Mouse (Mus musculus) heart, adult 9 months (tissue): ENCODE results near the gene Tdrkh.

Source experiments
- DNase-seq, 2 experiments: peaks; one replicate each; pipeline ENCODE4 v3.0.0; 2022; ENCODE audit warnings: low spot score in 2 of 2

Gene Tdrkh

GRCm38 (mm10) chr3:94459834-94460233, 46.8 kb downstream of the Tdrkh start:
- DNase-seq: no peak

DNA sequence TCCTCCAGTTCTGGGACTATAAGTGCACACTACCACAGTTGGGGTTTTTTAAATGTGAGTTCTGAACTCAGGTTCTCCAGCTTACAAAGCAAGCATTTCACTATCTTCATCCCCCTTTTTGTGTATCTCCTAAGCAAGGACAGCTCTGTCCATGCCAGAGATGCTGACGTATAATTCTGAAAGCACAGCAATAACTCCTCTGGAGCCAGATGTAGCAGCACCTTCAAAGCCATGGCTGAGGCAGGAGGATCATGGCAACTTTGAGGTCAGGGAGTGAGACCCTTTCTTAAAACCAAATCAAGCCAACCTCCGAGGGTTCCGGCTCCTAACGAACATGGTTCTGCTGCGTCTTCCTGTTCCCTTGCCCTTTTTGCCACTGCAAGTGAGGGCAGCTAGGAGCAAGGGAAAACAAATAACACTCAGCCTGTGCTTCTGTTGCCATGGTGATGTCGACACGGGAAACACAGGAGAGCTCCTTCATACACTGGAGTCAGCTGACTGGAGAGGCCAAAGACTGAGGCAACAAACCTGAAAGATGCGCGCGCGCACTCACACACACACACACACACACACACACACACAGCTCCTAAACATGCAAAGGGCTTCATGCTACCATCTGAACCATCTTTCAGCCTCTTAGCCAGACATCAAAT, 51.0 kb downstream of the Tdrkh start:
- DNase-seq: no peak

DNA sequence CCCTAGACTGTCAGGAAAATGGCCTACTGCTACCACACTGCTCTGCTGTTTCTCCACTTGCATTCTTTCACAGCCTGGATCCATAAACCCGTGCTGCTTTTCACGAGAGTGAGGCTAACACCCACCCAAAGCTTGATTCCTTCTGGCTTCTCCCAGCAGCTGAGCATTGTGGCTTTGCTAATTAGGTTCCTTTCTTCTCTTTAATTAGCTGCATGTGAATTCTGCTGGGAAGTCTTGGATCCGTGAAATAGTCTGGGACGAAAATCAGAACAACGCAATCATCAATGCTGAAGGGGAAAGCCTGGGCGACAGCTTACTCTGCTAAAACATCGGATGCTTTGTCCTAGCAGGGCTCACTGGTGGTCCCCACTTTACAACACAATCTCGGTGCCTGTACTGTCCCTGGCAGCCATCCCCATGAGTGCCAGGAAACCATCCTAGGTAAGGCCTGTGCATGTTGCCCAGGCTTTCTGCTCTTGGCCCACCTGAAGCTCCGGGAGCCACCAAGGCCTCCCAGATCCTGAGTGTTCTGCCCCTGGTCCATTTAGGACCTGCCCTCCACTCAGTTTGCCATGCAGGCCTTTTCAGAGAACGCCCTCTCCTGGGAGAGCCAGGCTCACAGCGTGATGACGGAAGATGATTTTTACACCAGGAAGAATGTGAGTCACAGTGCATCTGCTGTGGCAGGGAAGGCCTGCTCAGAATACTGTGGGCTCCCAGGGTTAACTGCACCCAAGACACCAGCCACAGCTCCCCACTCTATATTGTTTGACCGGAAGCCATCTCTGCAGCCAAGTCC, 52.8 kb downstream of the Tdrkh start:
- no peak for DNase-seq

- DNase-seq: no peak
These were observed 55.9 kb downstream of the Tdrkh start for GRCm38 (mm10) chr3:94468931-94469330.

DNA sequence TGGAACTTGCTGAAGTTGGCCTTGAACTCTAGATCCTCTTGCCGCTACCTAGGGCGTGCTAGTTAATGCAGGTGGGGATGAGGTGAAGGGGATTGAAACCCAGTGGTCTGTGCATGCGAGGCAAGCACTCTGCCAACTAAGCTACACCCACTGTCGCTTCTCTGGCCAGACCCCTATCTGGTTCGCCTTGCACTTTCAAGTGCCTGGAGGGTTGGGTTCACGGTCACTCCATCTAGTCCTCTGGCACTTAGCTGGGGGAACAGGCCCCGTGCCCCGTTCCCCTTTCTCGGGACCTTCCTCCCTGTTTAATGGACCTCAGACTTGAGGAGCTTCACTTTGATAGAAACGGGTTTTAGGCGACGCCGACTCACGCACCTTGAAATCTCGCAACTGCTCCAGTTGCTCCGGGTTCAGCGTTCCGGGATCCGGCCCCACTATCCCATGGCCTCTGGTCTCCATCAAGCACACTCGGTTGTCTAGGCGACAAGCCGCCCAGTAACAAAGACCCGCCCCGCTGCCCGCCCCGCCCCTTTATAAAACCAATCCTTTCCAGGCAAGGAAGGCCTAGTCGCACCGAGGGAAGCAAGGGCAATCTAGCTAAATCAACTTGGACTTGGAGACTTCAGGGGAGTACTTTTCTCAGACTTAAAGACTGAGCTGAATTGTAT, 59.5 kb downstream of the Tdrkh start:
- DNase-seq: peak; percentile 17 to 24

- peak in 1 of 2 experiments; percentile 6 for DNase-seq
These were observed 60.0 kb downstream of the Tdrkh start for GRCm38 (mm10) chr3:94473115-94473505.

- no peak for DNase-seq
These were observed 60.6 kb downstream of the Tdrkh start for GRCm38 (mm10) chr3:94473567-94474232.

GRCm38 (mm10) chr3:94476301-94477035, 63.4 kb downstream of the Tdrkh start:
- DNase-seq: no peak

DNA sequence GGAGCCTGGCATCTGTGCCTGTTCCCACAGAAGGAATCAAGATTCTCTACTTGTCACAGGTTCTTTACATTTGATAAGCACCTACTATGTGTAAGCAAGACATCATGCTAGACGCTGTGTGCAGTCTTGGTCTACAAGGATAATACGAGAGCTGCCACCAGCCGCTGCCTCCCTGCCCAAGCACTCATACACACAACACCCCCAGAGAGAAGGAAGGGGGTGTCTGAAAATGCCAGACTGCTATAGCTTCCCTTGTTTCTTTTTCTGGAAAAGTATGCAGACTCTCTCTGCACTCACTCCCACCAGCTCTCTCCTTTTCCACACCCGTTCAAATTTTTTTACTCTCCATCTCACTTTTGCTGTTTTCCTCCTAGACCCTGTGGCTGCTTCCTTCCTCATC, 64.4 kb downstream of the Tdrkh start:
- DNase-seq: no peak

- no peak for DNase-seq
These were observed 64.9 kb downstream of the Tdrkh start, which contains the start of gene Celf3 for GRCm38 (mm10) chr3:94477981-94478422. Celf3 (plus strand) TSS chr3:94478295.

- no peak for DNase-seq
These were observed 65.6 kb downstream of the Tdrkh start for GRCm38 (mm10) chr3:94478591-94479169.

GRCm38 (mm10) chr3:94479564-94479963, 66.5 kb downstream of the Tdrkh start:
- no peak for DNase-seq

- no peak for DNase-seq
These were observed 67.3 kb downstream of the Tdrkh start, which contains the start of gene Riiad1 for GRCm38 (mm10) chr3:94480291-94480884. Riiad1 (minus strand) TSS chr3:94480341.

DNA sequence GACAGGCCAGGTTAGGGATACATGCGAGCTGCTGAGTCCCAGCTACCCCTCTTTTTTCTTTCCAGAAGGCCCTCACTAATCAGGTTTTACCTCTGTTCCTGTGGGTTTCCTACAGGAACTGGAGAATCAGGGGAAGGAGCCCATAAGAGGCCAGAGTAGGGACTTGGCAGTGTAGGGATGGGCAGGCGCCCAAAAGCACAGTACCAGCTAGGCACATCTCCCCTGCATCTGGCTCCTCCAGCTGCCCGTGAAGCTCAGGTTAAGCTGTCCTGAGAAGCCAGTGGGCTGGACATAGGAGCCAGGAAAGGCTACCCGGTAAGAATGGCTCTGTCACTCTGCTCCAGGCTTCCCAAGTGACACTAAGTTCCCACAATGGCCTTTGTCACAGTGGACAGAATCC, 68.4 kb downstream of the Tdrkh start:
- DNase-seq: no peak

DNA sequence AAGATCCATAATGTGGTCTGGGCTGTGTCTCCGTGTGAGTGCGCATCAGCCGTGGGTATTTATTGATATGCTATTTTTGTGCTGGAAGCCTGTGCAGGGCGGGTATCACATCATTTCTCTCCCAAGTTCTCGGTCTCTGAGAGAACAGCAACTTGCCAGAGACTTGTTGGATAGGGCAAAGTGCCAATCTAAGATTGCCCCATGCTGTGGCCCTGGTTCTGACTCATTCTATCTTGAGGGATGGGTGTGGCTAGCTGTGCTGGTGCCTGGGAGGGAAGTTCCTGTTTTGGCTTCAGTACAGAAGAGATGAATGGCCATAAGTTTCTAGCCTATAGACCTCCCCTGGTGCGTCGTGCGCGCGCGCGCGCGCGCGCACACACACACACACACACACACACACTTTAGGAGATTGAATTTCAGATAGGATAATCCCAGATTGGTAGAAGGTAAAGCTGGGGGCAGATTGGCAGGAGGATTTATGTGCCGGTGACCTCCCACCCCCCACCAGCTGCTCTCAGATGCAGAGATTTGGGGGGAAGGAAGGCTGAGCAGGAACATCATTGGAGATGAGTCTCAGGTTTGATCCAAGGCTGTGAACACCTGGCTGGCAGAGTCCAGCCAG, 69.8 kb downstream of the Tdrkh start:
- peak in 1 of 2 experiments; percentile 22 for DNase-seq

- DNase-seq: no peak
These were observed 70.8 kb downstream of the Tdrkh start for GRCm38 (mm10) chr3:94483790-94484439.
